Mouse (Mus musculus) CD4-positive naive resting alpha-beta T cell, adult 76 days (primary cell): Measurements from ENCODE around the gene Gm6509. TPM values are rescaled to one million over a fixed set of nuclear protein-coding genes. Genes with fewer than 3 reads are reported as not detected.

ENCODE experiments used
- total RNA-seq: library from RNA; stranded (reverse); gene quantifications from one replicate; pipeline ENCODE4 v1.2.4, GENCODE M21; 2023

Gm6509 gene
- not detected for total RNA-seq

GRCm38 (mm10) chr5:94623679-94624078 is at the start of gene Gm6509:
Gene Gm6509, plus strand, starts transcription at chr5:94623979.

DNA sequence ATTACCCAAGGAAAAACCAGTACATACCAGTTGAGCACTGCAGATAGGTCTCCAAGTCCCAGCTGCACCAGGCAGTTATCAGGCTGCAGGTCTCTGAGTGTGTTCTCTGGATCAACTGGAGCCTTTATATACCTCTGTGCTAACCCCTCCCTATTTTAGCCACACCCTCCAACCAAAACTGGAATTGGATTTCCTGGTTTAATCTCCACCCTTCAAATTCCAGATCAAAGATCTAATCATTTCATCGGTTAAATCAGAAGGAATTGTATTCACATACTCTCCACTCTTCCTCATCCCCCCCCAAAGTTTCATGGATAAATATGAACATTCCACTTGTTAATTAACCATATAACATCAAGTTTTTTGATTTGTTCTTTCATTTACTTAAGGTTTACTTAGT is 7.5 kb upstream of the Gm6509 start, which contains the start of gene Gm3147:
Gene Gm3147, minus strand, starts transcription at position 101 of the 400 bp plus-strand sequence.

GRCm38 (mm10) chr5:94648082-94648481 is 24.3 kb downstream of the Gm6509 start, which contains the start of gene Gm6205:
Gene Gm6205, plus strand, starts transcription at chr5:94648382.

Other genes starting within 250 kb of the Gm6509 start
- gene Gm7682, start 178.2 kb upstream of the Gm6509 start, total RNA-seq, result not detected
- not detected for gene Gm3139, start 97.7 kb upstream of the Gm6509 start, total RNA-seq
- not detected for gene Gm3147, start 7.6 kb upstream of the Gm6509 start, total RNA-seq
- not detected for gene Gm6205, start 24.4 kb downstream of the Gm6509 start, total RNA-seq
- not detected for gene Gm3183, start 241.5 kb downstream of the Gm6509 start, total RNA-seq